9 mouse cellular contexts compared by ENCODE assay signal in the genomic region with DNA sequence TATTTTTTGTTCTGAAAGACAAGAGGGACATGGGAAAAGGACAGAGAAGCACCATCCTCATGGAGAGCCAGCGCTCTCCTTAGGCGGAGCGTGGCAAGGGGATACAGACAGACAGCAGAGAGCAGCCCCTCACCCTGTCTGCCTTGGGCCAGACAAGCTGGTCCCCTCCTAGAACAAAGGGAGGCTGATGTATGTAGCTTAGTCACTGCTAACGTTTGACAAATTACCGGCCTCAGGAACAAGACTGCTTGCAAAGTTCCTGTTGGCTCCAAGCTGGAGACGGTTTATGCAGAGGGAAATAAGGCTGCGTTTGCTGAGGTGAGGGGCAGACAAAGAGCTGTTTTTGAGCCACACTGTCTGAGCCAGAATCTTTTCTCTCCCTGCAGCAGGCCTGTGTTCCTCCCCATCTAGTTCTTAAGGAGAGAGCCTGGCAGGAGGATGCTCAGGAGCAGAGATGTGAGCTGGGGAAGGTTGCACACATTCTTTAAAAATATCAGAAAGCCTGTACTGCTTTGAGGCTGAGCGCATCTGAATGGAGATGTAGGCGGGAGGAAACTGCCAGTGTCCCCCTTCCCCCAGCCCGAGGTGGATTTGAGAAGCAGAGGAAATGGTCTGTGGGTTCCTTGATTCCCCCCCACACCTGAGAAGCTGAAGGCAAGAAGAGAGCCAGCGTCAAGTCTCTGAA. TPM values are rescaled to one million over a fixed set of nuclear protein-coding genes. Genes with fewer than 3 reads are reported as not detected.
DNase-seq lines count a peak whose midpoint lies in the region; ATAC-seq and TF ChIP-seq lines count a peak whose summit lies in the region.
"Had no signal": no experiment of that assay in that cellular context is flagged by ENCODE, and none has a peak within 500 bp of the region (broad histone marks: within the 10 kb centered on the region; RNA-seq: fewer than 3 reads in every experiment).

No protein-coding gene starts in this region.

- 32% methylated on average over 11 of the region's 11 CpGs for WGBS in forebrain, postnatal 0 days
- 29% methylated on average over 11 of the region's 11 CpGs for WGBS in midbrain, postnatal 0 days

- peak overlapping the region; percentile 73 for H3K27ac ChIP-seq in forebrain, postnatal 0 days (ENCODE audit: low read depth, low read length)
- H3K27ac ChIP-seq in midbrain, postnatal 0 days (ENCODE audit: low read depth, low read length) = peak overlapping the region; percentile 59
- H3K27ac ChIP-seq: limb, embryonic 12.5 days had no signal

- no peaks in the 10 kb centered on the region for H3K36me3 ChIP-seq in forebrain, postnatal 0 days (ENCODE audit: insufficient read depth)
- no peaks in the 10 kb centered on the region for H3K36me3 ChIP-seq in midbrain, postnatal 0 days (ENCODE audit: insufficient read depth, low read length)
- H3K36me3 ChIP-seq: limb, embryonic 12.5 days had no signal

- peaks cover 32% of the 10 kb centered on the region; the same call in 1 of the 2 replicates for H3K4me1 ChIP-seq in forebrain, postnatal 0 days (ENCODE audit: insufficient read depth)
- peaks cover 16% of the 10 kb centered on the region for H3K4me1 ChIP-seq in midbrain, postnatal 0 days (ENCODE audit: insufficient read depth, low read length)

- intact Hi-C loops in heart, postnatal 14 days (cut with DNase I) = loop anchor here (5.0 kb wide), 1 partner anchor 44 kb away; no protein-coding TSS in a partner anchor

- ATAC-seq in forebrain, postnatal 0 days = peak; percentile 50
- no peak for ATAC-seq in midbrain, postnatal 0 days (ENCODE audit: low FRiP score)
- ATAC-seq in megakaryocyte-erythroid progenitor cell, adult 5-6 weeks (replicated peaks; ENCODE audit: low FRiP score, low TSS enrichment, poor library complexity, severe bottlenecking) = no peak

- H3K4me2 ChIP-seq in forebrain, postnatal 0 days (ENCODE audit: low read depth) = no peak overlapping the region
- no peak overlapping the region for H3K4me2 ChIP-seq in midbrain, postnatal 0 days (ENCODE audit: low read depth, low read length, poor library complexity, severe bottlenecking)
- H3K4me2 ChIP-seq: limb, embryonic 12.5 days had no signal

- no peaks in the 10 kb centered on the region for H3K27me3 ChIP-seq in forebrain, postnatal 0 days (ENCODE audit: insufficient read depth, low read length)
- no peaks in the 10 kb centered on the region for H3K27me3 ChIP-seq in midbrain, postnatal 0 days (ENCODE audit: insufficient read depth, low read length)
- H3K27me3 ChIP-seq: limb, embryonic 12.5 days had no signal

- H3K9ac ChIP-seq in forebrain, postnatal 0 days = peak overlapping the region; percentile 29; the same call in 1 of the 2 replicates
- H3K9ac ChIP-seq in midbrain, postnatal 0 days (replicated peaks; ENCODE audit: low read length, poor library complexity, severe bottlenecking) = 0 out of 2 replicates have a peak overlapping the region, but pooled peaks have one; percentile 29
- H3K9ac ChIP-seq: limb, embryonic 12.5 days had no signal

- no peaks in the 10 kb centered on the region for H3K9me3 ChIP-seq in forebrain, postnatal 0 days (ENCODE audit: low read length)
- no peaks in the 10 kb centered on the region for H3K9me3 ChIP-seq in midbrain, postnatal 0 days (ENCODE audit: low read length)

- TF ChIP-seq CTCF in forebrain, postnatal 0 days (IDR thresholded peaks at IDR 0.05; ENCODE audit: low read depth) = no peak
- TF ChIP-seq CTCF in midbrain, postnatal 0 days (IDR thresholded peaks at IDR 0.05) = no peak

- no peak overlapping the region for H3K4me3 ChIP-seq in forebrain, postnatal 0 days (ENCODE audit: low read depth, low read length)
- no peak overlapping the region for H3K4me3 ChIP-seq in midbrain, postnatal 0 days (ENCODE audit: low read depth, low read length)
- H3K4me3 ChIP-seq: limb, embryonic 12.5 days had no signal

- DNase-seq in right cerebral cortex, adult 18-20 months = peak; percentile 77
- DNase-seq in right cerebral cortex, postnatal 14 days = no peak
- no peak for DNase-seq in forebrain, postnatal 0 days
- no peak for DNase-seq in midbrain, postnatal 0 days (ENCODE audit: low spot score)
- peak; percentile 74 for DNase-seq in thymus, postnatal 4 days
- no peak for DNase-seq in MN1 (ENCODE audit: low spot score)
- no peak for DNase-seq in heart, postnatal 14 days

RNA-seq across cellular contexts. Expression of gene Calm1, which starts 28.9 kb away (rescaled TPM):
- total RNA-seq in forebrain, postnatal 0 days (2014; rRNA removed) = 1,041 and 1,060 TPM in 2 replicates
- 4,009 and 4,204 TPM in 2 replicates for polyA plus RNA-seq in forebrain, postnatal 0 days (2015; fragmentation: Nextera tagmentation; extraction: Ambion mirVana)
- total RNA-seq in midbrain, postnatal 0 days (2014; rRNA removed) = 1,086 and 1,419 TPM in 2 replicates
- polyA plus RNA-seq in midbrain, postnatal 0 days (2015; fragmentation: Nextera tagmentation; extraction: Ambion mirVana) = 4,369 and 4,581 TPM in 2 replicates
- total RNA-seq in megakaryocyte-erythroid progenitor cell, adult 5-6 weeks (2014; fragmentation: Nextera tagmentation) = 102 and 137 TPM in 2 replicates
- total RNA-seq in megakaryocyte-erythroid progenitor cell, adult 5-6 weeks (2017) = 509 and 519 TPM in 2 replicates
- total RNA-seq in heart, postnatal 14 days (2021) = 100 to 1,000 TPM; 282 to 334 TPM

Comparison
In these comparisons a context has a peak if more than half of its experiments do, and no peak if none do; other contexts are left out.
1. DNase-seq: peak in right cerebral cortex, adult 18-20 months (single experiment) and thymus, postnatal 4 days (single experiment); none in right cerebral cortex, postnatal 14 days (single experiment), forebrain, postnatal 0 days (single experiment), midbrain, postnatal 0 days (single experiment), MN1 (single experiment) and heart, postnatal 14 days (0 of 2).